Mouse (Mus musculus): Measurements from ENCODE around the gene Epb41l4b.

DNA sequence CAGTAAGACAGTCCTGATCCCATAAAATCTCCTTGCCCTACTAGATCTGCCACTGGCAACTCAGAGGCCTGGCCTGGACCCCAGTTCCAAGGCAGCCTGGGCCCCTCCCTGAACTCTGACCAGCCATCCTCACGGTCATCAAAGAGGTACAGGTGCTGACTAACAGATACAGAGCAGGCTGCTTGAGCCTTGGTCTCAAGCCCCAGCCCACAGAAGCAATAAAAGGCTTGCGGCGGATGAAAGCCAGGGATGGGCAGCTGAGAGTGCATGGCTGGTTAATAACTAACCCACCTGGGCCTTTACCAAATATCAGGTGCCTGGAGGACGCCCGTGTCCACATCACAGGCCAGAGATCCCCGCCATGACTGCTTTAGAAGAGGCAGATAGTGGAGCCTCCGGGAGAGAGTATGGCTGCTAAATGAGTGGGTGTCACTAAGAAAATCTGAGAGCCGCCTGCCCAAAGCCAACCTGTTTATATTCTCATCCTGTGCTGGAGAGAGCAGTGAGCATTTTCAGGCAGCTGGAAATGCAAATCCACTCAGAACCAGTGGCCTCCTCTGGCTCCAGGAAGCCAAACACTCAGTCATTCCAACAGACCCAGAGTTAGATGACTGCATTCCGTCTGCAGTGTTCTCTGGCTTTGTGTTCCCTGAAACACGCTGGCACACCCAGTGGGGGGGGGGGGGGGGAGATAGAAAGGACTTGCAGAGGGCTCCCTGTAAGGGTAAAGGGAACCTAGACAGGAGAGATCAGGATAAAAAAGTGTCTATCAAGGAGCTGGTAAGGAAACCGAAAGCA is 13.3 kb downstream of the Epb41l4b start:
- TF ChIP-seq GABPA (IDR thresholded peaks at IDR 0.05; ENCODE audit: insufficient replicate concordance, low read depth, low read length) (no peak), MAFK (IDR thresholded peaks at IDR 0.05; ENCODE audit: insufficient replicate concordance, low read length) (no peak), POLR2A (IDR thresholded peaks at IDR 0.05; ENCODE audit: low read depth, low read length) (no peak), HCFC1 (IDR thresholded peaks at IDR 0.05; ENCODE audit: low read depth, low read length) (no peak), NELFE (IDR thresholded peaks at IDR 0.05; ENCODE audit: low read depth, low read length) (no peak)

All from CH12.LX (cell line).